Mouse (Mus musculus) layer of hippocampus, postnatal 36 days (tissue): ENCODE measurements at regions not wholly inside any gene's neighbourhood (a gene's known extent, or its start where the extent isn't known, plus 50 kb on each side); places are given as distances from the start of the nearest gene placed in this dataset.

Experiments
- DNase-seq, 2 experiments: peaks; one replicate each; pipeline ENCODE4 v3.0.0; 2022

GRCm38 (mm10) chr14:25345995-25346394, 113.0 kb upstream of the Zmiz1 start:
- DNase-seq: no peak

- peak; percentile 29 to 38 for DNase-seq
Observed at GRCm38 (mm10) chr14:25346813-25347610, 112.0 kb upstream of the Zmiz1 start.

GRCm38 (mm10) chr14:25350282-25350964, 108.6 kb upstream of the Zmiz1 start:
- DNase-seq: no peak

- DNase-seq: peak in 1 of 2 experiments; percentile 27
Observed at GRCm38 (mm10) chr14:25353804-25354203, 105.2 kb upstream of the Zmiz1 start.

- no peak for DNase-seq
Observed at GRCm38 (mm10) chr14:25354288-25354850, 104.6 kb upstream of the Zmiz1 start.

GRCm38 (mm10) chr14:25357805-25358204, 101.2 kb upstream of the Zmiz1 start:
- no peak for DNase-seq

GRCm38 (mm10) chr14:25359824-25360294, 99.1 kb upstream of the Zmiz1 start:
- no peak for DNase-seq

GRCm38 (mm10) chr14:25360726-25361125, 98.3 kb upstream of the Zmiz1 start:
- DNase-seq: no peak

GRCm38 (mm10) chr14:25361129-25361528, 97.9 kb upstream of the Zmiz1 start:
- DNase-seq: no peak

GRCm38 (mm10) chr14:25362771-25363170, 96.2 kb upstream of the Zmiz1 start:
- DNase-seq: no peak

- no peak for DNase-seq
Observed at GRCm38 (mm10) chr14:25365226-25365800, 93.7 kb upstream of the Zmiz1 start.

GRCm38 (mm10) chr14:25366009-25366408, 93.0 kb upstream of the Zmiz1 start:
- peak in 1 of 2 experiments; percentile 26 for DNase-seq

GRCm38 (mm10) chr14:25370306-25371020, 88.5 kb upstream of the Zmiz1 start:
- no peak for DNase-seq

- no peak for DNase-seq
Observed at GRCm38 (mm10) chr14:25371021-25371400, 88.0 kb upstream of the Zmiz1 start.

- DNase-seq: peak; percentile 60 to 71
Observed at GRCm38 (mm10) chr14:25371661-25372060, 87.3 kb upstream of the Zmiz1 start.

GRCm38 (mm10) chr14:25372581-25372980, 86.4 kb upstream of the Zmiz1 start:
- DNase-seq: no peak

- DNase-seq: no peak
Observed at GRCm38 (mm10) chr14:25373167-25373566, 85.8 kb upstream of the Zmiz1 start.

- DNase-seq: no peak
Observed at GRCm38 (mm10) chr14:25375001-25375400, 84.0 kb upstream of the Zmiz1 start.

- no peak for DNase-seq
Observed at GRCm38 (mm10) chr14:25377091-25377490, 81.9 kb upstream of the Zmiz1 start.

GRCm38 (mm10) chr14:25377554-25377899, 81.5 kb upstream of the Zmiz1 start:
- no peak for DNase-seq

GRCm38 (mm10) chr14:25377900-25378716, 80.9 kb upstream of the Zmiz1 start:
- DNase-seq: peak; percentile 81 to 83
